Mouse (Mus musculus) liver, postnatal 0 days (tissue): ENCODE data around the gene Kif7. TPM values are rescaled to one million over a fixed set of nuclear protein-coding genes. Genes with fewer than 3 reads are reported as not detected.
A peak's percentile ranks its signal among the peaks of the same experiment; 100 is the strongest.

ENCODE experiments used
- ATAC-seq: fragments of 200-750 bp; cut with Nextera tagmentation; 2 replicates; pipeline ENCODE4 v1.8.0; 2017; ENCODE audit warnings: mild to moderate bottlenecking, moderate library complexity
- DNase-seq: peaks from one replicate; pipeline ENCODE4 v3.0.0-alpha.2; 2016
- H3K27ac ChIP-seq: fragments of 300-500 bp; sonication (generic); 2 replicates; pipeline ENCODE4 v1.5.1; 2014; ENCODE audit warnings: antibody characterized with exemption, moderate library complexity, mild to moderate bottlenecking, low read depth
- H3K27me3 ChIP-seq: fragments of 300-500 bp; sonication (generic); 2 replicates; pipeline ENCODE4 v1.6.1; 2014; ENCODE audit warnings: low read length, control low read depth, mixed read lengths; ENCODE audit not compliant: insufficient read depth
- H3K36me3 ChIP-seq: fragments of 300-500 bp; sonication (generic); replicated peaks from 2 replicates; pipeline ENCODE4 v1.6.1; 2014; ENCODE audit warnings: mild to moderate bottlenecking, control low read depth, low read length, moderate library complexity, mixed read lengths; ENCODE audit not compliant: insufficient read depth
- H3K4me1 ChIP-seq: fragments of 300-500 bp; sonication (generic); 2 replicates; pipeline ENCODE4 v1.6.1; 2014; ENCODE audit warnings: antibody characterized with exemption, mild to moderate bottlenecking, control low read depth; ENCODE audit not compliant: insufficient read depth
- H3K4me2 ChIP-seq: fragments of 300-500 bp; sonication (generic); 2 replicates; pipeline ENCODE4 v1.6.1; 2014; ENCODE audit warnings: low read depth, mild to moderate bottlenecking, low read length, moderate library complexity, mixed read lengths
- H3K4me3 ChIP-seq: fragments of 300-500 bp; sonication (generic); 2 replicates; pipeline ENCODE4 v1.5.1; 2014; ENCODE audit warnings: low read depth, low read length
- H3K9ac ChIP-seq: fragments of 300-500 bp; sonication (generic); replicated peaks from 2 replicates; pipeline ENCODE4 v1.6.1; 2014; ENCODE audit warnings: mild to moderate bottlenecking, moderate library complexity
- H3K9me3 ChIP-seq: fragments of 300-500 bp; sonication (generic); 2 replicates; pipeline ENCODE4 v1.6.1; 2016; ENCODE audit warnings: mild to moderate bottlenecking, control low read depth, low read length, mixed read lengths
- CTCF ChIP-seq: sonication (generic); IDR thresholded peaks from 2 replicates; pipeline ENCODE4 v1.5.1; 2016; ENCODE audit warnings: antibody characterized with exemption, low read depth
- EP300 ChIP-seq: IDR thresholded peaks from 2 replicates; pipeline ENCODE4 v1.6.1; 2016; ENCODE audit warnings: antibody characterized with exemption, low read depth, mild to moderate bottlenecking
- WGBS: fragments of 180-500 bp; shearing (Covaris S2); extraction: QIAGEN DNeasy Blood & Tissue Kit; methylation state at CpG from one replicate; pipeline ENCODE4 v1.1.7; 2014; ENCODE audit not compliant: insufficient replicate concordance; 5-methylcytosine and 5-hydroxymethylcytosine counted together
- polyA plus RNA-seq: library from polyadenylated mRNA; unstranded; fragments of >200 nt; fragmentation: Nextera tagmentation; extraction: Ambion mirVana; gene quantifications from 2 replicates; pipeline ENCODE4 v1.2.1, GENCODE M21; 2015

Gene Kif7
- polyA plus RNA-seq, 1 experiment from 2014 or later, result 0.15 TPM

DNA sequence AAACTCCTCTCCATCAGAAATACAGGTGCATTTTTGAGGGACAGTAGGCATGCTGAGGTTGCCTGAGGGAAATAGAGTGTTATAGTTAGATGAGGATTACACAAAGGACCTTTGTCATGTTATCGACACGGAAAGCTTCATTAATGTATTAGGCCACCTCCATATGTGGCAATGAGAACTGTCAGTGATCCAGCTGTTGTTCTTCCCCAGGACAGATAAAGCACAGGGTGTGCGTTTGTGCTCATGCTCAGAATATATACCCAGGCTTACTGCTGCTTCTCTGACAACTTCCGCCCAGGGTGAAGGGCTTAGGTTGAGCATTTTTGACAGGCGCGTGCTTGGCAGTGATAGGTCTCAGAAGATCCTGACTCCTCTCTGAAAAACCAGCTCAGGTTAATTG is 34.0 kb upstream of the Kif7 start:
- no peak for TF ChIP-seq CTCF
- no peak for TF ChIP-seq EP300
- no peak for ATAC-seq
- Histone ChIP-seq H3K36me3 (no peaks in the 10 kb centered on the region), H3K27me3 (no peaks in the 10 kb centered on the region), H3K9me3 (no peaks in the 10 kb centered on the region), H3K4me1 (no peaks in the 10 kb centered on the region), H3K4me3 (no peak overlapping the region), H3K27ac (no peak overlapping the region), H3K9ac (no peak overlapping the region), H3K4me2 (no peak overlapping the region)
- no peak for DNase-seq
- 78% methylated on average over 6 of the region's 6 CpGs for WGBS

DNA sequence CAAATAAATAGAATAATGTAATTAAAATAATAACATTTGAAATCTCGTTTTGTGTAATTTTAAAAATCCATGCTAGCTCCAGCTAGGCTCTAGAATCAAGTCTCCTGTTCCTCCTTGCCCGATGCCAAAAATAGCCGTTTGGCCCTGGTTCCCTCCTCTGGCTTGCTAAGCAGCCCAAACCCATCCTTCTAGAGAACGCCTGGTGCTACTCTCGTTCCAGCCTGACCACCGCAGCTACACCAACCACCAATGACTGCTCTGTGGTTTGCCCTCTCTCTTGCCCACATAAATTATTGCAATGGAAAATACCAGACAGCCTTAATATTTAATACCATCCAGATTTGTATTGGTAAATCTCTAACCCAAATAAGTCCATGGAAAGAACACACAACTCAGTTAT is 32.1 kb upstream of the Kif7 start:
- no peak for ATAC-seq
- no peak overlapping the region for H3K4me2 ChIP-seq
- no peaks in the 10 kb centered on the region for H3K27me3 ChIP-seq
- TF ChIP-seq CTCF (no peak), EP300 (no peak)
- peaks cover 9% of the 10 kb centered on the region for H3K4me1 ChIP-seq
- no peak for DNase-seq
- H3K9me3 ChIP-seq, result no peaks in the 10 kb centered on the region
- H3K4me3 ChIP-seq, result no peak overlapping the region
- H3K36me3 ChIP-seq, result no peaks in the 10 kb centered on the region
- WGBS, result 64% methylated on average over 6 of the region's 6 CpGs
- H3K27ac ChIP-seq, result no peak overlapping the region
- H3K9ac ChIP-seq, result no peak overlapping the region

DNA sequence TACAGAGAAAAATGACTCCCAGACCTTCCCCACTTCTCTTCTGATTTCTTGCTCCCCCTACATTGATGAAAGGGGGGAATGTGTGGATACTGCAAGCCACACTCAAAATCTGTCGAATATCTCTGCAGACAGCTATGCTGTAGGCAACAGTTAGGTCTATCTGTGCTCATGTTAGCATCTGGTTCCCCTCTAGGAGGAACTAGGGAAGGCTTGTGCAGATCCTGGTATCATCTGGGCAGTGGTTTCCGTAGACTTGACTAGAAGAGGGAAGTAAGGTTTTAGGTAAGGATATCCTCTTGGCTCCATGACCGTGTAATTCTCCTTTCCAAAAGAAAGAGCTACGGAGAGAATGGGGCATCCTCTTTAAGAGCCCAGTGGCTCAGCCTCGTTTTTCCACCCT is 29.1 kb upstream of the Kif7 start:
- no peak for TF ChIP-seq EP300
- TF ChIP-seq CTCF, result no peak

DNA sequence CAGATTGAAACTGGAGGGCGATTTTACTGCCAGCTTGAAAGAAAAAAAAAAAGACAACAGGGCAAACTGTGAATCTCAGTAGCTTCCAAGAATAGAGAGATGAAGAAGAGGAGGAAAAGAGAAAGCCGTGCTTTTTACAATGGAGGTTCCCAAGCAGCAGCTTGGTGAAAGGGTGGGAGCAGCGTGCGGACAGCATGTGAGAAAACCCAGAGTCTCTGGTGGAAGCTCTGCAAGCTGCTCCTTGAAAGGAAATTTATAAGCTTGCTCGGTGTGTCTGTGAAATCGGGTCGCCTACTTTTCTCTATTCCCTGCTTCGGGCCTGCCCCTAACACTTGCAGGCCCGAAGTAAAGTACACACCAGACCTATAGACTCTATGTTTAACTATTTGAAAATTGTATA is 28.5 kb upstream of the Kif7 start:
- 86% methylated on average over 9 of the region's 9 CpGs for WGBS
- H3K4me1 ChIP-seq, result peaks cover 12% of the 10 kb centered on the region
- H3K36me3 ChIP-seq, result no peaks in the 10 kb centered on the region
- ATAC-seq (no peak), DNase-seq (no peak)
- H3K27ac ChIP-seq, result no peak overlapping the region
- H3K27me3 ChIP-seq, result no peaks in the 10 kb centered on the region
- TF ChIP-seq EP300 (no peak), CTCF (no peak)
- H3K4me3 ChIP-seq, result no peak overlapping the region
- H3K9me3 ChIP-seq, result no peaks in the 10 kb centered on the region
- H3K4me2 ChIP-seq, result no peak overlapping the region
- no peak overlapping the region for H3K9ac ChIP-seq

More for the DNA sequence above, 29.1 kb upstream of the Kif7 start:
- Histone ChIP-seq H3K36me3 (no peaks in the 10 kb centered on the region), H3K27ac (no peak overlapping the region), H3K4me2 (no peak overlapping the region), H3K27me3 (no peaks in the 10 kb centered on the region), H3K4me3 (no peak overlapping the region), H3K9ac (no peak overlapping the region), H3K9me3 (no peaks in the 10 kb centered on the region), H3K4me1 (peaks cover 12% of the 10 kb centered on the region)
- WGBS, result 27% methylated on average over 5 of the region's 5 CpGs
- ATAC-seq (no peak), DNase-seq (no peak)

DNA sequence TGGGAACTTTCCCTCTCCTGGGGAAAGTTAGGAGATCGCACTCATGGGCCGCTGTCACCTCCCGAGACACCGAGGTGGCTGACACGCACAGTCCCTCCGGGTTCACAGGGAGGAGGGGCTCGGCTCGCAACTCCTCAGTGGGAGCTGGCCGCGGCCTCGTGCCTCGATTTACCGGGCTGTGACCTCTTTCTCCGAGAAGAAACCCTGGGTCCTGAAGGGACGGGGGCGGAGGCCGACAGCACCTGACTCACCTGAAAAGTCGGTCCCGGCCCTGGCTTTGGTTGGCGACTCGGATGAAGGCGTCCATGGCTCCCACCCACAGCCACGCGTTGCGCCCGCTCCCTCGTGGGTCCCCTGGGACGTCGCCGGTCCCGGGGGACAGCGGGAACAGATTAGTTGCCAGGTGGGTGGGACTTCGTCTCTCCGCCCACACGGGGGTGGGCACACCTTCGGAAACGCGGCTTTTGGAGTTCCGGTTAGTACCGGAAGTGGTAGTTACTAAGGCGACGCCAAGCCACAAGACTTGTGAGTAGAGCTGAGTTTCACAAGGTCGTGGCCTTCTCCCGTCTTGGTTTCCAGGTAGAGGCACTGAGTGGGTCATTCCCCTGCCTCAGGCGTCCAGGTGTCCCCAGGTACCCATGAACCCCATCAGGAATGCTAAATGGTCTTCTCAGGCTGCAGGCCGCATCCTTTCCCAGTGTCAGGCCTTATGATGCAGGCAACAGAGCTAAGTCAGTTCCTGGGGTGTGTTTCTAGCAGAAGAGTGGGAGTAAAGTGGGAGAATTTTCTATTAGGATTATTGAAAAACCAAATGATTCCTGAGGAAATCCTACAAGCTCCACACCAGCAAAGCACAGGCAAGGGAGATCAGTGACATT is 27.4 kb upstream of the Kif7 start, which contains the start of the genes Pex11a and Wdr93:
Gene Pex11a, minus strand, starts transcription at position 473 of the 878 bp plus-strand sequence.
Gene Wdr93, plus strand, starts transcription at position 505 of the 878 bp plus-strand sequence.
- ATAC-seq (peak; percentile 91), DNase-seq (peak; percentile 86)
- no peaks in the 10 kb centered on the region for H3K36me3 ChIP-seq
- H3K4me3 ChIP-seq, result peak within 1 kb of the TSS; percentile 74
- WGBS, result 3% methylated on average over 44 of the region's 46 CpGs
- TF ChIP-seq EP300, result no peak
- TF ChIP-seq CTCF, result no peak
- H3K27ac ChIP-seq, result peak within 1 kb of the TSS; percentile 73
- H3K9me3 ChIP-seq, result no peaks in the 10 kb centered on the region
- H3K9ac ChIP-seq, result peak within 1 kb of the TSS; percentile 68
- peaks cover 12% of the 10 kb centered on the region for H3K4me1 ChIP-seq
- peak within 1 kb of the TSS; percentile 98 for H3K4me2 ChIP-seq
- no peaks in the 10 kb centered on the region for H3K27me3 ChIP-seq

DNA sequence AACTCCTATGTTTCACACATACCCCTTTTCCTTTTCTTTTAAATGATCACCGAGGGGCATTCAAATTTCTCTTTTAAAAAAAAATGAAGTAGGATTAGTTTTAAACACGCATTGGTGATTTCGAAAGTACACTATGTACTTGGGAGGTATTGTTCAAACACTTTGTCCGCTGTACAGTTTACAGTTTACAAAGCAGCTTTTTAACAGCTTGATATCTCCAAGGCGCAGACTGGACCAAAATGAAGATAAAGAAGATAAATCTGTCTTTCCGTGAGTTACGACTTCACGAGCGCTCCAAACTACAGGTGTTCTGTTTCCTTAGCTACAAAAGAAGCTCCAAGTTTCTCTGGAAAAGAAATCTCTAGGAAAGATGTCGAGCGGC is 26.7 kb upstream of the Kif7 start:
- H3K4me1 ChIP-seq, result peaks cover 12% of the 10 kb centered on the region
- TF ChIP-seq CTCF (no peak), EP300 (peak; percentile 60; the same call in 1 of the 2 replicates)
- H3K9ac ChIP-seq, result peak overlapping the region; percentile 68
- no peak for DNase-seq
- 0 out of 2 replicates have a peak, but pooled peaks have one; percentile 27 for ATAC-seq
- peak overlapping the region; percentile 98 for H3K4me2 ChIP-seq
- H3K4me3 ChIP-seq, result peak overlapping the region; percentile 74
- H3K27me3 ChIP-seq, result no peaks in the 10 kb centered on the region
- WGBS, result 8% methylated on average over 11 of the region's 11 CpGs
- 0 out of 2 replicates have a peak, but pooled peaks cover 2% of the 10 kb centered on the region for H3K36me3 ChIP-seq
- no peaks in the 10 kb centered on the region for H3K9me3 ChIP-seq
- peak overlapping the region; percentile 73; the same call in 1 of the 2 replicates for H3K27ac ChIP-seq
